Mouse (Mus musculus) intestine, postnatal 0 days (tissue): ENCODE results near the gene Poc1b. TPM values are rescaled to one million over a fixed set of nuclear protein-coding genes. Genes with fewer than 3 reads are reported as not detected.

Source experiments
- ATAC-seq: fragments of 200-750 bp; cut with Nextera tagmentation; 2 replicates; pipeline ENCODE4 v1.8.0; 2017; ENCODE audit warnings: mild to moderate bottlenecking, moderate TSS enrichment, moderate library complexity
- H3K27ac ChIP-seq: fragments of 300-500 bp; sonication (generic); 2 replicates; pipeline ENCODE4 v1.5.1; 2014; ENCODE audit warnings: mild to moderate bottlenecking, low read depth, low read length, moderate library complexity
- H3K27me3 ChIP-seq: fragments of 300-500 bp; sonication (generic); replicated peaks from 2 replicates; pipeline ENCODE4 v1.6.1; 2014; ENCODE audit warnings: low read length, mixed read lengths; ENCODE audit not compliant: control insufficient read depth, insufficient read depth
- H3K36me3 ChIP-seq: fragments of 300-500 bp; sonication (generic); 2 replicates; pipeline ENCODE4 v1.6.1; 2014; ENCODE audit warnings: mild to moderate bottlenecking, moderate library complexity; ENCODE audit not compliant: control insufficient read depth, insufficient read depth
- H3K4me1 ChIP-seq: fragments of 300-500 bp; sonication (generic); replicated peaks from 2 replicates; pipeline ENCODE4 v1.6.1; 2014; ENCODE audit warnings: antibody characterized with exemption, low read length, mixed read lengths; ENCODE audit not compliant: control insufficient read depth, insufficient read depth
- H3K4me2 ChIP-seq: fragments of 300-500 bp; sonication (generic); replicated peaks from 2 replicates; pipeline ENCODE4 v1.6.1; 2014; ENCODE audit warnings: low read depth, mild to moderate bottlenecking, moderate library complexity
- H3K4me3 ChIP-seq: fragments of 300-500 bp; sonication (generic); 2 replicates; pipeline ENCODE4 v1.5.1; 2014; ENCODE audit warnings: low read depth, low read length
- H3K9ac ChIP-seq: fragments of 300-500 bp; sonication (generic); 2 replicates; pipeline ENCODE4 v1.6.1; 2014; ENCODE audit warnings: mild to moderate bottlenecking, low read depth, low read length
- H3K9me3 ChIP-seq: fragments of 300-500 bp; sonication (generic); 2 replicates; pipeline ENCODE4 v1.6.1; 2016; ENCODE audit warnings: mixed run types; ENCODE audit not compliant: control insufficient read depth
- CTCF ChIP-seq: sonication (generic); IDR thresholded peaks from 2 replicates; pipeline ENCODE4 v1.5.1; 2016; ENCODE audit warnings: low read depth, mild to moderate bottlenecking, control low read depth, antibody characterized with exemption, moderate library complexity
- WGBS: fragments of 180-500 bp; shearing (Covaris S2); extraction: QIAGEN DNeasy Blood & Tissue Kit; methylation state at CpG from one replicate; pipeline ENCODE4 v1.1.7; 2014; 5-methylcytosine and 5-hydroxymethylcytosine counted together
- polyA plus RNA-seq: library from polyadenylated mRNA; unstranded; fragments of >200 nt; fragmentation: Nextera tagmentation; extraction: Ambion mirVana; gene quantifications from 2 replicates; pipeline ENCODE4 v1.2.1, GENCODE M21; 2015

Gene Poc1b
- polyA plus RNA-seq, 1 experiment from 2014 or later: 8.5 TPM

- H3K4me2 ChIP-seq: no peak overlapping the region
- H3K27me3 ChIP-seq: no peaks in the 10 kb centered on the region
- H3K36me3 ChIP-seq: peaks cover 3% of the 10 kb centered on the region; the same call in 1 of the 2 replicates
- no peaks in the 10 kb centered on the region for H3K9me3 ChIP-seq
- ATAC-seq: no peak
- H3K4me3 ChIP-seq: no peak overlapping the region
- no peak overlapping the region; the same call in 1 of the 2 replicates for H3K27ac ChIP-seq
- 73% methylated on average over 5 of the region's 5 CpGs for WGBS
- H3K4me1 ChIP-seq: 0 out of 2 replicates have a peak, but pooled peaks cover 3% of the 10 kb centered on the region
- no peak for TF ChIP-seq CTCF
- H3K9ac ChIP-seq: no peak overlapping the region
Observed at GRCm38 (mm10) chr10:99200944-99201343, 94.1 kb downstream of the Poc1b start.

DNA sequence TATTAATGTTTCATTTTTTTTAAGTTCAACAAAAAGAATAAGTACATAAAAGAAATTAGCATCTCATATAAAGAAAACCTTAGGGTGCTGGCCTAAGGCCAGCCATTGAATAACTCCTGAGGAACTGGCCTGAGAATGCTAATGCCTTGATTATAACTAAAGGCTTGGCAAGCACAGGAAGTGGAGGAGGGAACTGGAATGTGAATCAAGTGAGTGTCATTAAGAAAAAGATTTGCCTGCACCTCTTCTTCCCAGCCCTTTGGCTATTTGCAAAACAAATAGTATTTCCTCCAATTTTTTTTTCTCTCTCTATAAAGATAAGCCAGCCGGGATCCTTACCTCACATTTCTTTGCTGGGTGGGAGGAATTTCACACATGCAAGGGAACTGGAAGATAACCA is 95.0 kb downstream of the Poc1b start:
- Histone ChIP-seq H3K36me3 (no peaks in the 10 kb centered on the region), H3K27me3 (no peaks in the 10 kb centered on the region), H3K9ac (no peak overlapping the region), H3K9me3 (no peaks in the 10 kb centered on the region), H3K4me3 (no peak overlapping the region), H3K4me1 (0 out of 2 replicates have a peak, but pooled peaks cover 3% of the 10 kb centered on the region), H3K4me2 (no peak overlapping the region), H3K27ac (peak overlapping the region; percentile 46; the same call in 1 of the 2 replicates)
- WGBS: 16% methylated on average over 1 of the region's 1 CpGs
- no peak for TF ChIP-seq CTCF
- no peak for ATAC-seq

DNA sequence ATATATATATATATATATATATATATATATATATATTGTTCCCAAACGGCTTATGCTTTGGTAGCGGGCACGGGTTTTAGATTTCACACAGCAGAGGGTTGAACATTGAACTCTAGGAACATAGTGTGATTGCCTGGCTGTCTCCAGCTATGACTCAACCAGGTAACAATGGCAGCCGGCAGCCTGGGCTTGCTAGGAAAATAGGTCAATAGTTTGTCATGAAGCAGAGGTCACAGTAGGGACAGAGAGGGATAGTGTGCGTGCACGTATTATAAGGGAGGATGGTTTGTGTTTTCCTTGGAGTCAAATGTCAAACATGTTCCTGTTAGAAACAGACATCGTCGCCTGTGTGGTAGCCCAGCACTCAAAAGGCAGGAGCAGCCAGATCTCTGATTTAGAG is 95.5 kb downstream of the Poc1b start:
- ATAC-seq: peak; percentile 83
- WGBS: 23% methylated on average over 8 of the region's 8 CpGs
- Histone ChIP-seq H3K36me3 (no peaks in the 10 kb centered on the region), H3K4me2 (no peak overlapping the region), H3K9me3 (no peaks in the 10 kb centered on the region), H3K4me3 (no peak overlapping the region), H3K27ac (peak overlapping the region; percentile 57), H3K9ac (no peak overlapping the region), H3K27me3 (no peaks in the 10 kb centered on the region), H3K4me1 (0 out of 2 replicates have a peak, but pooled peaks cover 3% of the 10 kb centered on the region)
- no peak for TF ChIP-seq CTCF

DNA sequence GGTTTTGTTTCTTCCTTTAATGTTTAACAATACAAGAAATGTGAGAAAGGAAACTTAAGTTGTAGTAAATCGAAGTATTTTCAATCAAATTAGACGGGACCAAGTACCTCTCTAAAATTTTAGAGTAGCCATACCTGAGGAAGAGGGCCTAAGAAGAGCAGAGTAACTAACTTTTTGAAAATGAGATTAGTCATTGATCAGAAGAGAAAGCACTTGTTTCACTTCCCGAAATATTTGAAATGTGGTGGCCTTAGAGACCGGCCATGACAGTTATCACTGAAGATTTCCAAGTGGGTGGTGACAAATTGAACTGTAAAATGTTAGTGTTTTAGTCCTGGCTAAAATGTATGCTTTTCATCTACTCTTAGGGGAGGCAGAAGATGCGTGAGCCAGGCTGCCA is 96.3 kb downstream of the Poc1b start:
- no peaks in the 10 kb centered on the region for H3K36me3 ChIP-seq
- H3K4me1 ChIP-seq: 0 out of 2 replicates have a peak, but pooled peaks cover 3% of the 10 kb centered on the region
- H3K4me3 ChIP-seq: peak overlapping the region; percentile 28; the same call in 1 of the 2 replicates
- peak overlapping the region; percentile 50; the same call in 1 of the 2 replicates for H3K9ac ChIP-seq
- H3K9me3 ChIP-seq: no peaks in the 10 kb centered on the region
- H3K27ac ChIP-seq: peak overlapping the region; percentile 76; the same call in 1 of the 2 replicates
- no peak for TF ChIP-seq CTCF
- H3K27me3 ChIP-seq: no peaks in the 10 kb centered on the region
- 75% methylated on average over 5 of the region's 5 CpGs for WGBS
- peak overlapping the region; percentile 59 for H3K4me2 ChIP-seq
- ATAC-seq: no peak

GRCm38 (mm10) chr10:99203577-99204487 is 97.0 kb downstream of the Poc1b start:
- Histone ChIP-seq H3K4me1 (0 out of 2 replicates have a peak, but pooled peaks cover 3% of the 10 kb centered on the region), H3K27me3 (no peaks in the 10 kb centered on the region), H3K9me3 (no peaks in the 10 kb centered on the region), H3K4me3 (peak overlapping the region; percentile 28), H3K4me2 (peak overlapping the region; percentile 59), H3K9ac (peak overlapping the region; percentile 50), H3K27ac (peak overlapping the region; percentile 76), H3K36me3 (no peaks in the 10 kb centered on the region)
- no peak for TF ChIP-seq CTCF
- ATAC-seq: no peak; the same call in 1 of the 2 replicates
- WGBS: 22% methylated on average over 29 of the region's 29 CpGs

- Histone ChIP-seq H3K9me3 (no peaks in the 10 kb centered on the region), H3K27me3 (no peaks in the 10 kb centered on the region), H3K27ac (peak overlapping the region; percentile 76), H3K9ac (peak overlapping the region; percentile 50), H3K4me3 (peak overlapping the region; percentile 28), H3K4me1 (0 out of 2 replicates have a peak, but pooled peaks cover 3% of the 10 kb centered on the region), H3K4me2 (peak overlapping the region; percentile 59), H3K36me3 (no peaks in the 10 kb centered on the region)
- 16% methylated on average over 11 of the region's 11 CpGs for WGBS
- TF ChIP-seq CTCF: no peak
- peak; percentile 48 for ATAC-seq
Observed at GRCm38 (mm10) chr10:99204553-99204952, 97.7 kb downstream of the Poc1b start.
